Mouse (Mus musculus): ENCODE measurements around the gene Scarb1. TPM values are rescaled to one million over a fixed set of nuclear protein-coding genes. Genes with fewer than 3 reads are reported as not detected.
A peak's percentile ranks its signal among the peaks of the same experiment; 100 is the strongest.

Gene Scarb1
- polyA plus RNA-seq, 1 experiment from 2014 or later: 104 TPM

DNA sequence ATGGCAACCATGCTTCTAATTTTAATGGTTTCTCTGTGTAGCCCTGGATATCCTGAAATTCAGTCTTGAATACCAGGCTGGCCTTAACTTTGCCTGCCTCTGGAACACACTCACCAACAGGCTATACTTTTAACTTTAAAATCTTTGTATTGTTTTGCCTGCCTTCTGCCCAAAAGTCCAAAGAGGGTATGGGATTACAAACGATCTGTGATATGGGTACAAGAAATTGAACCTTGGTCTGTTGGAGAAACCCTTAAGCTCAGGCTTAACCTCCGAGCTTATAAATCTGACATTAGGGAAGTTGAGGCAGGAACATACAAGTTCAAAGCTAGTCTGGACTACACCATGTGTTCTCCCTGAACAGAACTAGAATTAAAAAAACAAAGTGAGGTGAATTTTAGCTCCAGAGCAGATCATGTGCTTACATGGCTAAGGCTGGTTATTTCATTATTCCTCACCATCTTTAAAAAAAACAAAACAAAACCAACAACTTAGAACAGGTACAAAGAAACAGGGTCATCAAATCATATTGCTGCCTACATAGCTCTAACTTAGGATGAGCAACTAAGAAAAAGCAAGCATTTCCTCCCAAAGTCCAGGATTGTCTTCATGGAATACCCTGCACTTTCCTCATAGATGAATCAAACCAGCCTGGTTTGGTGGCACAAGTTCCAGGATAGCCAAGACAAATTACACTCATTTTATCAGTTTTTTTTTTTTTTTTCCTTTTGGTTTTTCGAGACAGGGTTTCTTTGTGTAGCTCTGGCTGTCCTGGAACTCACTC is 42.9 kb upstream of the Scarb1 start:
- H3K9me3 ChIP-seq (ENCODE audit: control insufficient read depth, low read length): no peaks in the 10 kb centered on the region
- DNase-seq (ENCODE audit: low spot score): no peak
- no peak for ATAC-seq (replicated peaks; ENCODE audit: low FRiP score)
- H3K4me3 ChIP-seq (ENCODE audit: low read depth, low read length): no peak overlapping the region
- H3K4me1 ChIP-seq (replicated peaks; ENCODE audit: control insufficient read depth, insufficient read depth, low read length): peaks cover 7% of the 10 kb centered on the region
- H3K27ac ChIP-seq (ENCODE audit: low read depth, low read length): no peak overlapping the region
- H3K36me3 ChIP-seq (ENCODE audit: control insufficient read depth, insufficient read depth, low read length): peaks cover 12% of the 10 kb centered on the region
- H3K27me3 ChIP-seq (replicated peaks; ENCODE audit: control insufficient read depth, insufficient read depth, low read length): no peaks in the 10 kb centered on the region
- H3K4me2 ChIP-seq: no peak overlapping the region
- WGBS: 73% methylated on average over 3 of the region's 3 CpGs
- H3K9ac ChIP-seq (ENCODE audit: low read depth, low read length): no peak overlapping the region

DNA sequence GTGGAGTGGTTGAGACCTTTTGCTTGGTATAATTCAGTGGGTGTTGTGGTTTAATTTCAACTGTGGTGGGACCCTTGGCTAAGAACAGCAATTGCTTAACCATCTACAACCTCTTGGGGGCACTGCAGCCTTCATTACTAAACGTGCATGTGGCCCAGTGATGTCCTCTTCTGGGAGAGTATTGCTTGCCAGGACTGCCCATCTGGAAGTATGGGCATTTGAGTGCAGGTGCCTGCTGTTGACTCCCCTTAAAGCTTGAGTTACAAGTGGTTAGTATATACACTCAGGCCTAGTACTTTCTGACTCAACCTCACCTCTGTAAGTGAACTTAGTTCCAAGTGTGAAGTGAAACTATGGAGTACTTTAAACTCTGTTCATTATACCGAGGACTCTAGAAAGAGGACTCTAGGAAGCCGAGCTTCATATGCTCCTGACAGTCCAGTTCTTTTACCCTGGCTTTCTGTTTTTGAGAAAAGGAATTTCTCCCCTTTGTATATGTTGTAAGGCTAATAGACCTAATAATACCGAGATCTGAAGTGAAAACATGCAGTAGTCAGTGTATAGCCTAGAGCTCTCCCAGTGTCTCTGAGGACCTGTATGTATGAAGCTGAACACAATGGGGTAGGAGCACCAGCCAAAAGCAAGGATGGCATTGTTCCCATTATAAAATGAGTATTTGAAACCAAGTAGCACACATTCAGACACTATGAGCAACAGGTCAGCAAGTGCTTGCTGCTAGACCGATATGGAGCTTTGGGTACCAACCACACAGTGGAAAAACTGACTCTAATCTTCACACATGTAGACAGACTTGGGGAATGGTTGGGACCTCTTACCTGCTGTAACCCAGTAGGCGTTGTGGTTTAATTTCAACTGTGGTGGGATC is 42.0 kb upstream of the Scarb1 start:
- H3K4me1 ChIP-seq (replicated peaks; ENCODE audit: control insufficient read depth, insufficient read depth, low read length): no peaks in the 10 kb centered on the region
- H3K9ac ChIP-seq (ENCODE audit: low read depth, low read length): no peak overlapping the region
- no peak overlapping the region for H3K4me2 ChIP-seq
- H3K4me3 ChIP-seq (ENCODE audit: low read depth, low read length): no peak overlapping the region
- peaks cover 6% of the 10 kb centered on the region for H3K36me3 ChIP-seq (ENCODE audit: control insufficient read depth, insufficient read depth, low read length)
- ATAC-seq (replicated peaks; ENCODE audit: low FRiP score): peak; percentile 62
- no peak for DNase-seq (ENCODE audit: low spot score)
- no peaks in the 10 kb centered on the region for H3K27me3 ChIP-seq (replicated peaks; ENCODE audit: control insufficient read depth, insufficient read depth, low read length)
- WGBS: 46% methylated on average over 6 of the region's 6 CpGs
- no peak overlapping the region for H3K27ac ChIP-seq (ENCODE audit: low read depth, low read length)
- no peaks in the 10 kb centered on the region for H3K9me3 ChIP-seq (ENCODE audit: control insufficient read depth, low read length)

GRCm38 (mm10) chr5:125381954-125382672 is 41.2 kb upstream of the Scarb1 start:
- Histone ChIP-seq H3K4me2 (no peak overlapping the region), H3K4me3 (ENCODE audit: low read depth, low read length) (no peak overlapping the region), H3K27me3 (replicated peaks; ENCODE audit: control insufficient read depth, insufficient read depth, low read length) (no peaks in the 10 kb centered on the region), H3K4me1 (replicated peaks; ENCODE audit: control insufficient read depth, insufficient read depth, low read length) (no peaks in the 10 kb centered on the region), H3K27ac (ENCODE audit: low read depth, low read length) (no peak overlapping the region), H3K9me3 (ENCODE audit: control insufficient read depth, low read length) (no peaks in the 10 kb centered on the region), H3K9ac (ENCODE audit: low read depth, low read length) (no peak overlapping the region), H3K36me3 (ENCODE audit: control insufficient read depth, insufficient read depth, low read length) (peaks cover 6% of the 10 kb centered on the region)
- peak; percentile 32; the same call in 1 of the 2 replicates for ATAC-seq (replicated peaks; ENCODE audit: low FRiP score)
- 76% methylated on average over 5 of the region's 5 CpGs for WGBS
- DNase-seq (ENCODE audit: low spot score): no peak

DNA sequence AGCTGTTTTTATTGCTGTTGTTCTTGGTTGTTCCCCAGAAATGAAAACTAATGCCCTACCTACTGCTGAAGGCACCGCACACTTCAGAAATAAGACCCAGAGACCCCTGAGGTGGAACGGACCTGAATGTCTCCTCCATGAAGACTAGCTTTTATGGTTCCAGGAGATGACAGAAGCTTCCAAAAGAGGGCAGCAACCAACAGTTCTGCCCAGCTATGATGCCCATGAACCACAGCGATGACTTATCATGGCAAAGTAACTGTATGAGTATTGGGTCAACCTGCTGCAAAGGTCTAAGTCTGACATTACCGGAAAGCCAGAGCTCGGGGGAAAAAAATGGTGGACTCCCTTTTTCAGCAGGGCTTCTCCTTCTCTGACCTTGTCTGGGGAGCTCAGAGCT is 38.0 kb upstream of the Scarb1 start:
- no peak for DNase-seq (ENCODE audit: low spot score)

DNA sequence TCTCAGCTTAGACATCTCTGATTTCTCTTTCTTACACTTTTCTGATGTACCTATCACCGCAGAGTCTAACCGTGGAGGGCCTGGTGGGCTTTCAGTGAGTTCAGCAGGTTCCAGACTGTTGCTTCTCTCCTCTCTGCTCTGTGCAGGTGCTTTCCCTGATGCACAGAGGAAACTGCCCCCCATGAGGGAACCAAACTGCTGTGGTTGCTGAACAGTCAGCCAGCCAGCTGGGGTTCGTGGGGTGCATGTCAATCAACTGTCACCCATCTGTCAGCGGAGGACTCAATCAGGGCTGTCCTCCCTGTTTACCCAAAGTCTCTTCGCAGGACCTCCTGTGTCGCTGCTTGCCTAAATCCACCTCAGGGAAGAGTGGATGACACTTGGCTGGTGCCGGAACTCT is 36.3 kb upstream of the Scarb1 start:
- Histone ChIP-seq H3K4me3 (ENCODE audit: low read depth, low read length) (no peak overlapping the region), H3K27me3 (replicated peaks; ENCODE audit: control insufficient read depth, insufficient read depth, low read length) (no peaks in the 10 kb centered on the region), H3K36me3 (ENCODE audit: control insufficient read depth, insufficient read depth, low read length) (no peaks in the 10 kb centered on the region), H3K4me2 (no peak overlapping the region), H3K9me3 (ENCODE audit: control insufficient read depth, low read length) (no peaks in the 10 kb centered on the region), H3K4me1 (replicated peaks; ENCODE audit: control insufficient read depth, insufficient read depth, low read length) (no peaks in the 10 kb centered on the region), H3K9ac (ENCODE audit: low read depth, low read length) (no peak overlapping the region), H3K27ac (ENCODE audit: low read depth, low read length) (no peak overlapping the region)
- 67% methylated on average over 7 of the region's 7 CpGs for WGBS
- DNase-seq (ENCODE audit: low spot score) (no peak), ATAC-seq (replicated peaks; ENCODE audit: low FRiP score) (no peak)

More for the DNA sequence above, 38.0 kb upstream of the Scarb1 start:
- ATAC-seq (replicated peaks; ENCODE audit: low FRiP score): no peak
- 79% methylated on average over 5 of the region's 5 CpGs for WGBS
- Histone ChIP-seq H3K4me3 (ENCODE audit: low read depth, low read length) (no peak overlapping the region), H3K4me1 (replicated peaks; ENCODE audit: control insufficient read depth, insufficient read depth, low read length) (no peaks in the 10 kb centered on the region), H3K27ac (ENCODE audit: low read depth, low read length) (no peak overlapping the region), H3K27me3 (replicated peaks; ENCODE audit: control insufficient read depth, insufficient read depth, low read length) (no peaks in the 10 kb centered on the region), H3K36me3 (ENCODE audit: control insufficient read depth, insufficient read depth, low read length) (no peaks in the 10 kb centered on the region), H3K9me3 (ENCODE audit: control insufficient read depth, low read length) (no peaks in the 10 kb centered on the region), H3K9ac (ENCODE audit: low read depth, low read length) (no peak overlapping the region), H3K4me2 (no peak overlapping the region)

GRCm38 (mm10) chr5:125375871-125376270 is 35.0 kb upstream of the Scarb1 start:
- 84% methylated on average over 2 of the region's 2 CpGs for WGBS
- no peak for ATAC-seq (replicated peaks; ENCODE audit: low FRiP score)
- Histone ChIP-seq H3K9ac (ENCODE audit: low read depth, low read length) (no peak overlapping the region), H3K4me1 (replicated peaks; ENCODE audit: control insufficient read depth, insufficient read depth, low read length) (no peaks in the 10 kb centered on the region), H3K4me2 (no peak overlapping the region), H3K4me3 (ENCODE audit: low read depth, low read length) (no peak overlapping the region), H3K9me3 (ENCODE audit: control insufficient read depth, low read length) (no peaks in the 10 kb centered on the region), H3K27me3 (replicated peaks; ENCODE audit: control insufficient read depth, insufficient read depth, low read length) (no peaks in the 10 kb centered on the region), H3K36me3 (ENCODE audit: control insufficient read depth, insufficient read depth, low read length) (no peaks in the 10 kb centered on the region), H3K27ac (ENCODE audit: low read depth, low read length) (no peak overlapping the region)
- no peak for DNase-seq (ENCODE audit: low spot score)

- no peak overlapping the region for H3K4me2 ChIP-seq
- no peak overlapping the region for H3K4me3 ChIP-seq (ENCODE audit: low read depth, low read length)
- no peaks in the 10 kb centered on the region for H3K36me3 ChIP-seq (ENCODE audit: control insufficient read depth, insufficient read depth, low read length)
- no peaks in the 10 kb centered on the region for H3K4me1 ChIP-seq (replicated peaks; ENCODE audit: control insufficient read depth, insufficient read depth, low read length)
- WGBS: 72% methylated on average over 4 of the region's 4 CpGs
- H3K9me3 ChIP-seq (ENCODE audit: control insufficient read depth, low read length): no peaks in the 10 kb centered on the region
- no peak for ATAC-seq (replicated peaks; ENCODE audit: low FRiP score)
- no peaks in the 10 kb centered on the region for H3K27me3 ChIP-seq (replicated peaks; ENCODE audit: control insufficient read depth, insufficient read depth, low read length)
- DNase-seq (ENCODE audit: low spot score): no peak
- no peak overlapping the region for H3K9ac ChIP-seq (ENCODE audit: low read depth, low read length)
- no peak overlapping the region for H3K27ac ChIP-seq (ENCODE audit: low read depth, low read length)
Observed at GRCm38 (mm10) chr5:125372027-125372426, 31.1 kb upstream of the Scarb1 start.

GRCm38 (mm10) chr5:125370950-125371693 is 30.2 kb upstream of the Scarb1 start:
- H3K4me2 ChIP-seq: no peak overlapping the region
- ATAC-seq (replicated peaks; ENCODE audit: low FRiP score): no peak
- H3K4me3 ChIP-seq (ENCODE audit: low read depth, low read length): no peak overlapping the region
- no peak overlapping the region for H3K9ac ChIP-seq (ENCODE audit: low read depth, low read length)
- H3K27ac ChIP-seq (ENCODE audit: low read depth, low read length): no peak overlapping the region
- no peaks in the 10 kb centered on the region for H3K9me3 ChIP-seq (ENCODE audit: control insufficient read depth, low read length)
- DNase-seq (ENCODE audit: low spot score): no peak
- H3K36me3 ChIP-seq (ENCODE audit: control insufficient read depth, insufficient read depth, low read length): no peaks in the 10 kb centered on the region
- no peaks in the 10 kb centered on the region for H3K4me1 ChIP-seq (replicated peaks; ENCODE audit: control insufficient read depth, insufficient read depth, low read length)
- no peaks in the 10 kb centered on the region for H3K27me3 ChIP-seq (replicated peaks; ENCODE audit: control insufficient read depth, insufficient read depth, low read length)
- 76% methylated on average over 7 of the region's 7 CpGs for WGBS

All from liver, embryonic 11.5 days (tissue).